Mouse (Mus musculus): ENCODE results near the gene Cdh6. TPM values are rescaled to one million over a fixed set of nuclear protein-coding genes. Genes with fewer than 3 reads are reported as not detected.

The Cdh6 gene
- total and polyA plus RNA-seq, 2 experiments: 0.01 to 0.09 TPM

DNA sequence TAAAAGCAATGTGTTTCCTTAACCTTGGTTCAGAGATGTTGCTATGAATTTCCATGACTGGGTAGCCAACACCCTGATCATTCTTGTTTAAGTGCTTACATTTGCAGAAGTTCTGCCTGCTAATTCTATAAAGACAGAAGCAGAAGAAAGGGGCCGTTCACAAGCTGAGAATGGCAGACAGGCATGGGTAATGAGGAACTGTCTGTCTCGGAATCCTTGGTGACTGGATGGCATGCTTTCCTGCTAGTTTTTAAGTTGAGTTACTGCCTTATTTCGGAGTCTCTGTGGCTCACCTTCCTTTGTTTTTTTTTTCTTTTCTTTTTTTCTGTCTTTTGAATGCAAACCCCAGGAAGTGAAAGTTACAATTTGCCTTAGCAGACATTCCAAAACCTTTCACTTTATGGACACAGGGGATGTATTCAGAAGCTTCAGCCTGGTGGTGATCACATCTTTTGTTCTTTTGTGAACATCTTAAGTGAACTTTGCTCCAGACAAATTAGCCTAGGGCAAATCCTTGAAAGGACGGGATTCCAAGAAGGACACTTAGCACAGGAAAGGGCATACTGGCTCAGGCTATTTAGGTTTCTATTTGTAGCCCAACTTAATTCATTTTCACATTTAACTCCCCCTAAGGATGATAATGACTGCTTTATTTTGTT lies 38.7 kb upstream of the Cdh6 start:
- Histone ChIP-seq H3K27me3 (ENCODE audit: control insufficient read depth, insufficient read depth, low read length) (no peaks in the 10 kb centered on the region), H3K9ac (ENCODE audit: low read depth, low read length) (no peak overlapping the region), H3K4me1 (ENCODE audit: control insufficient read depth, insufficient read depth, low read length) (no peaks in the 10 kb centered on the region), H3K36me3 (ENCODE audit: control insufficient read depth, insufficient read depth, low read length) (no peaks in the 10 kb centered on the region), H3K4me3 (ENCODE audit: insufficient read depth, low read depth, low read length) (no peak overlapping the region), H3K79me2 (ENCODE audit: control insufficient read depth, insufficient read depth, low read length) (no peaks in the 10 kb centered on the region), H3K27ac (replicated peaks; ENCODE audit: insufficient read depth, low read depth, low read length) (no peak overlapping the region)
- no peak for TF ChIP-seq CTCF (IDR thresholded peaks at IDR 0.05; ENCODE audit: low read depth, low read length)
- no peak for TF ChIP-seq POLR2A (IDR thresholded peaks at IDR 0.05; ENCODE audit: extremely low read depth, insufficient read depth, low read length)
- 62% methylated on average over 4 of the region's 4 CpGs for WGBS
- no peak for DNase-seq (ENCODE audit: extremely low read depth, low read depth, low spot score)

DNA sequence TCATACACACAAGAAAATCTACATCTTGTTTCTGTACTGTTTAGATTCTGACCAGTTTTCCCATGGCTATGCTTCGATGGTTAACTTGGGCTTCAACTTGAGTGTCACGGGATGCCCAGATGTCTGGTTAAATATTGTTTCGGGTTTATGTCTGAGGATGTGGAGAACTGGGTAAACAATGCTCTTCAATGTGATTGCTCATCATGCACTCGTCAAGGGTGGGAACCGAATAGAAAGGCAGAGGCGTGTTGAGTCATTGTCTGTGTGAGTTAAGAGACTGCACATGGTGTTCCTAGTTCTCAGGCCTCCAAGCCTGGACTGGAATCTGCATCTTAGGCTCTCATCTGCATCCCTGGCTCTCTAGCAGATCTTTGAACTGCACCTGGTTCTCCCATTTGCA lies 36.7 kb upstream of the Cdh6 start:
- H3K4me3 ChIP-seq (ENCODE audit: insufficient read depth, low read depth, low read length): no peak overlapping the region
- H3K9ac ChIP-seq (ENCODE audit: low read depth, low read length): no peak overlapping the region
- H3K4me1 ChIP-seq (ENCODE audit: control insufficient read depth, insufficient read depth, low read length): no peaks in the 10 kb centered on the region
- 78% methylated on average over 6 of the region's 6 CpGs for WGBS
- no peaks in the 10 kb centered on the region for H3K36me3 ChIP-seq (ENCODE audit: control insufficient read depth, insufficient read depth, low read length)
- H3K27ac ChIP-seq (replicated peaks; ENCODE audit: insufficient read depth, low read depth, low read length): no peak overlapping the region
- DNase-seq (ENCODE audit: extremely low read depth, low read depth, low spot score): no peak
- TF ChIP-seq POLR2A (IDR thresholded peaks at IDR 0.05; ENCODE audit: extremely low read depth, insufficient read depth, low read length): no peak
- no peaks in the 10 kb centered on the region for H3K79me2 ChIP-seq (ENCODE audit: control insufficient read depth, insufficient read depth, low read length)
- no peaks in the 10 kb centered on the region for H3K27me3 ChIP-seq (ENCODE audit: control insufficient read depth, insufficient read depth, low read length)

- DNase-seq (ENCODE audit: extremely low read depth, low read depth, low spot score): no peak
- H3K36me3 ChIP-seq (ENCODE audit: control insufficient read depth, insufficient read depth, low read length): no peaks in the 10 kb centered on the region
- TF ChIP-seq CTCF (IDR thresholded peaks at IDR 0.05; ENCODE audit: low read depth, low read length) (no peak), POLR2A (IDR thresholded peaks at IDR 0.05; ENCODE audit: extremely low read depth, insufficient read depth, low read length) (no peak)
- H3K4me3 ChIP-seq (ENCODE audit: insufficient read depth, low read depth, low read length): no peak overlapping the region
- no peak overlapping the region for H3K9ac ChIP-seq (ENCODE audit: low read depth, low read length)
- no peak overlapping the region for H3K27ac ChIP-seq (replicated peaks; ENCODE audit: insufficient read depth, low read depth, low read length)
- no peaks in the 10 kb centered on the region for H3K27me3 ChIP-seq (ENCODE audit: control insufficient read depth, insufficient read depth, low read length)
- H3K4me1 ChIP-seq (ENCODE audit: control insufficient read depth, insufficient read depth, low read length): no peaks in the 10 kb centered on the region
- WGBS: 76% methylated on average over 7 of the region's 7 CpGs
- H3K79me2 ChIP-seq (ENCODE audit: control insufficient read depth, insufficient read depth, low read length): no peaks in the 10 kb centered on the region
Observed at GRCm38 (mm10) chr15:13208716-13209115, 35.2 kb upstream of the Cdh6 start.

DNA sequence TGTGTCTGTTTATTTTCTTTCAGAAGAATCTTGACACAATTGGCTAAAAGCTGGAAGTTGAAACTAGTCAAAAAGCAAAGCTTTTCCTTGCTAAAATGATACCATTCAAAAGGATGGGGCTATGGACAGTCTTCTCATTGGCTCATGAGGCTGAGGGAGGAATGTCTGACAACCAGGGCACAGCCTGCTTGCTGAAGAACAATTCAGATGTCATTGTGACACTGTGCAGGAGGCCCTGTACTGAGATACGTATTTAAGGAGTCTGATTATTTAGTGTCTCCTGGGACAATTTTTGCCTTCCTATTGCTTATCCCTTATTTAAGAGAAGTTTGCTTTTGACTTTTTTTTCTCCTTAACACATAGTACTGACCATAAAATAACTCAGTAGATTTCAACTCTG lies 22.8 kb upstream of the Cdh6 start:
- H3K27ac ChIP-seq (replicated peaks; ENCODE audit: insufficient read depth, low read depth, low read length): no peak overlapping the region
- TF ChIP-seq CTCF (IDR thresholded peaks at IDR 0.05; ENCODE audit: low read depth, low read length): no peak
- no peak for TF ChIP-seq POLR2A (IDR thresholded peaks at IDR 0.05; ENCODE audit: extremely low read depth, insufficient read depth, low read length)
- H3K79me2 ChIP-seq (ENCODE audit: control insufficient read depth, insufficient read depth, low read length): no peaks in the 10 kb centered on the region
- DNase-seq (ENCODE audit: extremely low read depth, low read depth, low spot score): no peak
- no peaks in the 10 kb centered on the region for H3K4me1 ChIP-seq (ENCODE audit: control insufficient read depth, insufficient read depth, low read length)
- H3K9ac ChIP-seq (ENCODE audit: low read depth, low read length): no peak overlapping the region
- H3K4me3 ChIP-seq (ENCODE audit: insufficient read depth, low read depth, low read length): no peak overlapping the region
- H3K27me3 ChIP-seq (ENCODE audit: control insufficient read depth, insufficient read depth, low read length): no peaks in the 10 kb centered on the region
- WGBS: 59% methylated on average over 1 of the region's 1 CpGs
- no peaks in the 10 kb centered on the region for H3K36me3 ChIP-seq (ENCODE audit: control insufficient read depth, insufficient read depth, low read length)

DNA sequence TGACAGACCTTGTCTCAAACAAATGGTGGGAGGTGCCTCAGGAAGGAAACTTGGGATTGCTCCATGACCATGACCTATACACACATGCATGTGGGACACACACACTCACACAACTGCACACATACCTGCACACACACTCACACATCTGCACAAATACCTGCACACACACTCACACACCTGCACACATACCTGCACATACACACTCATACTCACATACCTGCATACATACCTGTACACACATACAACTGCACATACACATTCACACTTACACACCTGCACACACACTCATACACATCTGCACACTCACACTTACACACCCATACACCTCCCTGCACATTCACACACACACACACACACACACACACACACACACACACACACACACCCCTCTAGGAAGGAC lies 20.6 kb upstream of the Cdh6 start:
- DNase-seq (ENCODE audit: extremely low read depth, low read depth, low spot score): no peak
- no peaks in the 10 kb centered on the region for H3K4me1 ChIP-seq (ENCODE audit: control insufficient read depth, insufficient read depth, low read length)
- H3K9ac ChIP-seq (ENCODE audit: low read depth, low read length): no peak overlapping the region
- H3K36me3 ChIP-seq (ENCODE audit: control insufficient read depth, insufficient read depth, low read length): no peaks in the 10 kb centered on the region
- H3K27ac ChIP-seq (replicated peaks; ENCODE audit: insufficient read depth, low read depth, low read length): no peak overlapping the region
- no peaks in the 10 kb centered on the region for H3K27me3 ChIP-seq (ENCODE audit: control insufficient read depth, insufficient read depth, low read length)
- TF ChIP-seq POLR2A (IDR thresholded peaks at IDR 0.05; ENCODE audit: extremely low read depth, insufficient read depth, low read length): no peak
- no peak for TF ChIP-seq CTCF (IDR thresholded peaks at IDR 0.05; ENCODE audit: low read depth, low read length)
- no peak overlapping the region for H3K4me3 ChIP-seq (ENCODE audit: insufficient read depth, low read depth, low read length)
- H3K79me2 ChIP-seq (ENCODE audit: control insufficient read depth, insufficient read depth, low read length): no peaks in the 10 kb centered on the region

DNA sequence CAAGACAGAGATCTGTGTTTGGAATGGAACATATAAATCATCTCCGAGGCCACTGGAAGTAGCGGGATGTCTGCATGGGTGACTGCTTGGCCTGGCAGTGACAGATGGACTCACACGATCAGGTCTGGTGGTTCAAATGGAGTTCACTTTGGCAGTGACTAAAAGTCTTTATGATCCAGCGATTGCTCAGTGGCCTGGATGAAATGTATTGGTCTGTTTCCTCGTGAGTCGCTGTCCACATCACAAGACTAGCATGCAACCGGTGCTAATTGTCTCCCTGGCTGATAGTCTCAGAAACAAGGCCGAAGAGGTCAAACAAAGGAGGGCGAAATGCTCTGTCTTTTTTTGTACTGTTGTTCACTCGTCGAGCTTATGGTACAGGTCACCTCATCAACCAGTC lies 19.6 kb upstream of the Cdh6 start:
- Histone ChIP-seq H3K36me3 (ENCODE audit: control insufficient read depth, insufficient read depth, low read length) (no peaks in the 10 kb centered on the region), H3K9ac (ENCODE audit: low read depth, low read length) (no peak overlapping the region), H3K27ac (replicated peaks; ENCODE audit: insufficient read depth, low read depth, low read length) (no peak overlapping the region), H3K4me3 (ENCODE audit: insufficient read depth, low read depth, low read length) (no peak overlapping the region), H3K79me2 (ENCODE audit: control insufficient read depth, insufficient read depth, low read length) (no peaks in the 10 kb centered on the region), H3K4me1 (ENCODE audit: control insufficient read depth, insufficient read depth, low read length) (no peaks in the 10 kb centered on the region), H3K27me3 (ENCODE audit: control insufficient read depth, insufficient read depth, low read length) (no peaks in the 10 kb centered on the region)
- WGBS: 76% methylated on average over 11 of the region's 11 CpGs
- TF ChIP-seq CTCF (IDR thresholded peaks at IDR 0.05; ENCODE audit: low read depth, low read length): no peak
- DNase-seq (ENCODE audit: extremely low read depth, low read depth, low spot score): no peak

All from liver, adult 2 months (tissue).